Mouse (Mus musculus) embryonic facial prominence, embryonic 12.5 days (tissue): ENCODE measurements around the gene Ahcyl1. TPM values are rescaled to one million over a fixed set of nuclear protein-coding genes. Genes with fewer than 3 reads are reported as not detected.
"Not testable (repeated sequence)": the region's sequence is repeated elsewhere in the genome, so short reads cannot be mapped to it uniquely, and the experiment has no call there.

Source experiments
- ATAC-seq: fragments of 200-750 bp; cut with Nextera tagmentation; 2 replicates; pipeline ENCODE4 v1.8.0; 2017; ENCODE audit not compliant: insufficient number of reproducible peaks, insufficient read depth, low FRiP score, low TSS enrichment
- H3K27ac ChIP-seq: fragments of 300-500 bp; sonication (generic); 2 replicates; pipeline ENCODE4 v1.5.1; 2016; ENCODE audit warnings: mild to moderate bottlenecking
- H3K27me3 ChIP-seq: fragments of 300-500 bp; sonication (generic); 2 replicates; pipeline ENCODE4 v1.6.1; 2016; ENCODE audit warnings: mild to moderate bottlenecking, moderate library complexity
- H3K36me3 ChIP-seq: fragments of 300-500 bp; sonication (generic); 2 replicates; pipeline ENCODE4 v1.6.1; 2016; ENCODE audit warnings: mild to moderate bottlenecking
- H3K4me1 ChIP-seq: fragments of 300-500 bp; sonication (generic); 2 replicates; pipeline ENCODE4 v1.6.1; 2016
- H3K4me2 ChIP-seq: fragments of 300-500 bp; sonication (generic); replicated peaks from 2 replicates; pipeline ENCODE4 v1.6.1; 2016; ENCODE audit warnings: mild to moderate bottlenecking, moderate library complexity
- H3K4me3 ChIP-seq: fragments of 300-500 bp; sonication (generic); 2 replicates; pipeline ENCODE4 v1.5.1; 2016; ENCODE audit warnings: mild to moderate bottlenecking
- H3K9ac ChIP-seq: fragments of 300-500 bp; sonication (generic); 2 replicates; pipeline ENCODE4 v1.6.1; 2016; ENCODE audit warnings: mild to moderate bottlenecking, moderate library complexity
- H3K9me3 ChIP-seq: fragments of 300-500 bp; sonication (generic); 2 replicates; pipeline ENCODE4 v1.6.1; 2016; ENCODE audit warnings: mild to moderate bottlenecking, moderate library complexity
- WGBS: fragments of 180-500 bp; shearing (Covaris S2); methylation state at CpG from one replicate; pipeline ENCODE4 v1.1.7; 2016; 5-methylcytosine and 5-hydroxymethylcytosine counted together
- polyA plus RNA-seq: library from polyadenylated mRNA; unstranded; fragments of >200 nt; fragmentation: Nextera tagmentation; extraction: Ambion mirVana; gene quantifications from 2 replicates; pipeline ENCODE4 v1.2.1, GENCODE M21; 2016

The Ahcyl1 gene
- polyA plus RNA-seq, 1 experiment from 2014 or later: 119 TPM

GRCm38 (mm10) chr3:107735620-107736019 lies 39.3 kb upstream of the Ahcyl1 start:
- not testable (repeated sequence) for H3K4me3 ChIP-seq, H3K4me2 ChIP-seq, H3K9ac ChIP-seq, H3K36me3 ChIP-seq, ATAC-seq, H3K9me3 ChIP-seq, H3K27me3 ChIP-seq, H3K27ac ChIP-seq
- 89% methylated on average over 13 of the region's 13 CpGs for WGBS
- peaks cover 14% of the 10 kb centered on the region for H3K4me1 ChIP-seq

GRCm38 (mm10) chr3:107733329-107733728 lies 37.0 kb upstream of the Ahcyl1 start:
- no peak for ATAC-seq
- H3K4me3 ChIP-seq: no peak overlapping the region
- WGBS: 89% methylated on average over 1 of the region's 1 CpGs
- no peaks in the 10 kb centered on the region for H3K36me3 ChIP-seq
- H3K27me3 ChIP-seq: no peaks in the 10 kb centered on the region
- H3K4me1 ChIP-seq: peaks cover 4% of the 10 kb centered on the region; the same call in 1 of the 2 replicates
- H3K9me3 ChIP-seq: no peaks in the 10 kb centered on the region
- no peak overlapping the region for H3K9ac ChIP-seq
- no peak overlapping the region for H3K27ac ChIP-seq
- no peak overlapping the region for H3K4me2 ChIP-seq

GRCm38 (mm10) chr3:107730236-107730635 lies 33.9 kb upstream of the Ahcyl1 start:
- 34% methylated on average over 2 of the region's 2 CpGs for WGBS
- no peaks in the 10 kb centered on the region for H3K27me3 ChIP-seq
- H3K27ac ChIP-seq: no peak overlapping the region
- no peak overlapping the region for H3K9ac ChIP-seq
- H3K4me1 ChIP-seq: peaks cover 4% of the 10 kb centered on the region; the same call in 1 of the 2 replicates
- no peak overlapping the region for H3K4me3 ChIP-seq
- H3K4me2 ChIP-seq: no peak overlapping the region
- ATAC-seq: no peak
- no peaks in the 10 kb centered on the region for H3K9me3 ChIP-seq
- no peaks in the 10 kb centered on the region for H3K36me3 ChIP-seq

GRCm38 (mm10) chr3:107728509-107728908 lies 32.1 kb upstream of the Ahcyl1 start:
- Histone ChIP-seq H3K4me1 (peaks cover 4% of the 10 kb centered on the region; the same call in 1 of the 2 replicates), H3K27me3 (no peaks in the 10 kb centered on the region), H3K9ac (no peak overlapping the region), H3K4me2 (no peak overlapping the region), H3K36me3 (no peaks in the 10 kb centered on the region), H3K4me3 (no peak overlapping the region), H3K9me3 (no peaks in the 10 kb centered on the region), H3K27ac (no peak overlapping the region)
- no peak for ATAC-seq
- 32% methylated on average over 1 of the region's 1 CpGs for WGBS

GRCm38 (mm10) chr3:107715971-107716370 lies 19.6 kb upstream of the Ahcyl1 start:
- no peaks in the 10 kb centered on the region for H3K36me3 ChIP-seq
- H3K4me3 ChIP-seq: no peak overlapping the region
- ATAC-seq: no peak
- 57% methylated on average over 1 of the region's 1 CpGs for WGBS
- H3K27me3 ChIP-seq: no peaks in the 10 kb centered on the region
- no peak overlapping the region for H3K4me2 ChIP-seq
- no peak overlapping the region for H3K27ac ChIP-seq
- no peak overlapping the region for H3K9ac ChIP-seq
- peaks cover 5% of the 10 kb centered on the region; the same call in 1 of the 2 replicates for H3K4me1 ChIP-seq
- no peaks in the 10 kb centered on the region for H3K9me3 ChIP-seq

- Histone ChIP-seq H3K4me3 (no peak overlapping the region), H3K4me2 (no peak overlapping the region), H3K4me1 (peaks cover 5% of the 10 kb centered on the region; the same call in 1 of the 2 replicates), H3K9ac (no peak overlapping the region), H3K36me3 (no peaks in the 10 kb centered on the region), H3K9me3 (no peaks in the 10 kb centered on the region), H3K27ac (no peak overlapping the region), H3K27me3 (no peaks in the 10 kb centered on the region)
- WGBS: 49% methylated on average over 5 of the region's 5 CpGs
- ATAC-seq: no peak
These were observed 18.0 kb upstream of the Ahcyl1 start for GRCm38 (mm10) chr3:107714276-107714933.

- H3K4me3 ChIP-seq: no peak overlapping the region
- H3K9me3 ChIP-seq: no peaks in the 10 kb centered on the region
- H3K9ac ChIP-seq: no peak overlapping the region
- 46% methylated on average over 3 of the region's 3 CpGs for WGBS
- peaks cover 5% of the 10 kb centered on the region; the same call in 1 of the 2 replicates for H3K4me1 ChIP-seq
- H3K27ac ChIP-seq: no peak overlapping the region
- H3K36me3 ChIP-seq: no peaks in the 10 kb centered on the region
- no peaks in the 10 kb centered on the region for H3K27me3 ChIP-seq
- no peak for ATAC-seq
- H3K4me2 ChIP-seq: no peak overlapping the region
These were observed 15.7 kb upstream of the Ahcyl1 start for GRCm38 (mm10) chr3:107712081-107712480.

GRCm38 (mm10) chr3:107709156-107709555 lies 12.8 kb upstream of the Ahcyl1 start:
- H3K27ac ChIP-seq: no peak overlapping the region
- no peak overlapping the region for H3K4me2 ChIP-seq
- no peaks in the 10 kb centered on the region for H3K27me3 ChIP-seq
- 51% methylated on average over 3 of the region's 3 CpGs for WGBS
- no peaks in the 10 kb centered on the region for H3K36me3 ChIP-seq
- no peaks in the 10 kb centered on the region for H3K9me3 ChIP-seq
- H3K9ac ChIP-seq: no peak overlapping the region
- no peak overlapping the region for H3K4me3 ChIP-seq
- no peaks in the 10 kb centered on the region for H3K4me1 ChIP-seq
- ATAC-seq: no peak

GRCm38 (mm10) chr3:107707239-107707638 lies 10.9 kb upstream of the Ahcyl1 start:
- Histone ChIP-seq H3K9ac (no peak overlapping the region), H3K9me3 (no peaks in the 10 kb centered on the region), H3K4me2 (no peak overlapping the region), H3K4me1 (no peaks in the 10 kb centered on the region), H3K27me3 (no peaks in the 10 kb centered on the region), H3K4me3 (no peak overlapping the region), H3K27ac (no peak overlapping the region), H3K36me3 (no peaks in the 10 kb centered on the region)
- 79% methylated on average over 4 of the region's 4 CpGs for WGBS
- ATAC-seq: no peak

GRCm38 (mm10) chr3:107706164-107706563 lies 9.8 kb upstream of the Ahcyl1 start:
- H3K4me2 ChIP-seq: no peak overlapping the region
- H3K4me1 ChIP-seq: no peaks in the 10 kb centered on the region
- no peaks in the 10 kb centered on the region for H3K36me3 ChIP-seq
- H3K9ac ChIP-seq: no peak overlapping the region
- 35% methylated on average over 2 of the region's 2 CpGs for WGBS
- H3K9me3 ChIP-seq: no peaks in the 10 kb centered on the region
- no peak overlapping the region for H3K27ac ChIP-seq
- ATAC-seq: no peak
- H3K4me3 ChIP-seq: no peak overlapping the region
- H3K27me3 ChIP-seq: no peaks in the 10 kb centered on the region

GRCm38 (mm10) chr3:107704371-107704705 lies 8.0 kb upstream of the Ahcyl1 start:
- Histone ChIP-seq H3K27ac (no peak overlapping the region), H3K9ac (no peak overlapping the region), H3K9me3 (no peaks in the 10 kb centered on the region), H3K27me3 (no peaks in the 10 kb centered on the region), H3K4me1 (no peaks in the 10 kb centered on the region), H3K4me2 (no peak overlapping the region), H3K4me3 (no peak overlapping the region), H3K36me3 (no peaks in the 10 kb centered on the region)
- no peak for ATAC-seq
- WGBS: 91% methylated on average over 1 of the region's 1 CpGs

- Histone ChIP-seq H3K9me3 (no peaks in the 10 kb centered on the region), H3K27me3 (no peaks in the 10 kb centered on the region), H3K36me3 (no peaks in the 10 kb centered on the region), H3K4me2 (no peak overlapping the region), H3K4me3 (no peak overlapping the region), H3K27ac (no peak overlapping the region), H3K9ac (no peak overlapping the region), H3K4me1 (no peaks in the 10 kb centered on the region)
- ATAC-seq: no peak
- 84% methylated on average over 7 of the region's 7 CpGs for WGBS
These were observed 7.5 kb upstream of the Ahcyl1 start for GRCm38 (mm10) chr3:107703675-107704370.
